ENCODE assay signal across 9 mouse cellular contexts in the genomic region with DNA sequence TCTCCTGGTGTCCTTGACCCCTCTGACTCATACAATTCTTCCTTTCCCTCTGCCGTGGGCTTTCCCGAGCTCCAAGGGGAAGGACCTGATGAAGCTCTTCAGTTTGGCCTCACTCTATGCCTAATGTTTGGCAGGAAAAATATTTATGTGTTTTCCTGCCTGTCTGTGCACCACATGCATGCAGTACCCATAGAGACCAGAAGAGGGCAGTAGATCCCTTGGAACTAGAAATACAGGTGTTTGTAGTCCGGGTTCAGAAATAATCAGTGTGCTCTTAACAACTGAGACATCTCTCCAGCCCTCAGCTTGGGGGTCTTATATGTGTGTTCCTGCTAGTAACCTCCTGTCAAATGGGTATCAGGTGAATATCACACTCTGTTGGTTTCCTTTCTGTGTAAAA. TPM values are rescaled to one million over a fixed set of nuclear protein-coding genes. Genes with fewer than 3 reads are reported as not detected.
DNase-seq lines count a peak whose midpoint lies in the region; ATAC-seq and TF ChIP-seq lines count a peak whose summit lies in the region.
"Had no signal": no experiment of that assay in that cellular context is flagged by ENCODE, and none has a peak within 500 bp of the region (broad histone marks: within the 10 kb centered on the region; RNA-seq: fewer than 3 reads in every experiment).

No protein-coding gene starts in this region.

- no peaks in the 10 kb centered on the region for H3K36me3 ChIP-seq in lung, postnatal 0 days (ENCODE audit: insufficient read depth, low read length)
- H3K36me3 ChIP-seq in small intestine, adult 2 months (ENCODE audit: control insufficient read depth, insufficient read depth, low read length) = no peaks in the 10 kb centered on the region
- H3K36me3 ChIP-seq: limb, embryonic 13.5 days had no signal

- 2% methylated on average over 3 of the region's 3 CpGs for WGBS in lung, postnatal 0 days
- WGBS in small intestine, adult 2 months = 5% methylated on average over 3 of the region's 3 CpGs

- TF ChIP-seq EP300 in lung, postnatal 0 days (IDR thresholded peaks at IDR 0.05) = no peak

- no peak overlapping the region for H3K9ac ChIP-seq in lung, postnatal 0 days (replicated peaks; ENCODE audit: low read depth)
- H3K9ac ChIP-seq: limb, embryonic 13.5 days had no signal

- H3K4me2 ChIP-seq in lung, postnatal 0 days (replicated peaks; ENCODE audit: low read depth, low read length) = no peak overlapping the region
- H3K4me2 ChIP-seq: limb, embryonic 13.5 days had no signal

- peak; percentile 96 for TF ChIP-seq CTCF in lung, postnatal 0 days (IDR thresholded peaks at IDR 0.05)
- peak; percentile 42; the same call in 1 of the 2 replicates for TF ChIP-seq CTCF in small intestine, adult 2 months (IDR thresholded peaks at IDR 0.05; ENCODE audit: extremely low read depth, insufficient read length, insufficient replicate concordance, low read depth, low read length)

- H3K27ac ChIP-seq in lung, postnatal 0 days (ENCODE audit: low read length) = no peak overlapping the region
- H3K27ac ChIP-seq in small intestine, adult 2 months (ENCODE audit: insufficient read depth, low read depth, low read length) = no peak overlapping the region
- H3K27ac ChIP-seq: limb, embryonic 13.5 days had no signal

- H3K27me3 ChIP-seq in lung, postnatal 0 days (replicated peaks; ENCODE audit: insufficient read depth, low read length) = no peaks in the 10 kb centered on the region
- no peaks in the 10 kb centered on the region for H3K27me3 ChIP-seq in small intestine, adult 2 months (ENCODE audit: control insufficient read depth, insufficient read depth, low read length)
- H3K27me3 ChIP-seq: limb, embryonic 13.5 days had no signal

- ATAC-seq in cerebellum, adult (ENCODE audit: insufficient number of reproducible peaks, low FRiP score, low TSS enrichment) = no peak
- ATAC-seq in erythroblast, adult 5-6 weeks (replicated peaks; ENCODE audit: low FRiP score, poor library complexity, severe bottlenecking) = peak; percentile 47
- no peak for ATAC-seq in lung, postnatal 0 days

- peaks cover 7% of the 10 kb centered on the region; the same call in 1 of the 2 replicates for H3K4me1 ChIP-seq in lung, postnatal 0 days (ENCODE audit: insufficient read depth, low read depth, low read length)
- H3K4me1 ChIP-seq in small intestine, adult 2 months (ENCODE audit: control insufficient read depth, insufficient read depth, insufficient read length, low read length) = peaks cover 5% of the 10 kb centered on the region; the same call in 1 of the 2 replicates

- H3K4me3 ChIP-seq in lung, postnatal 0 days (ENCODE audit: low read depth, low read length) = no peak overlapping the region
- no peak overlapping the region for H3K4me3 ChIP-seq in small intestine, adult 2 months (ENCODE audit: low read depth, low read length)
- H3K4me3 ChIP-seq: limb, embryonic 13.5 days had no signal

- no peaks in the 10 kb centered on the region for H3K9me3 ChIP-seq in lung, postnatal 0 days (ENCODE audit: low read length)
- H3K9me3 ChIP-seq: limb, embryonic 13.5 days had no signal

- no peak for TF ChIP-seq POLR2A in small intestine, adult 2 months (IDR thresholded peaks at IDR 0.05; ENCODE audit: low read depth, low read length)

- peak; percentile 64 for DNase-seq in cerebellum, adult 11 months
- peak; percentile 85 for DNase-seq in A20 (ENCODE audit: low read depth, low spot score)
- peak; percentile 71 to 79 for DNase-seq in adrenal gland, postnatal 36 days
- DNase-seq in layer of hippocampus, adult 11-12 months (ENCODE audit: low spot score) = peak; percentile 85
- peak; percentile 65 for DNase-seq in lung, postnatal 0 days (ENCODE audit: low spot score)

RNA-seq across cellular contexts. Expression of a gene that starts 4.1 kb away (rescaled TPM):
- total RNA-seq in adrenal gland, postnatal 36 days (2021) = 10 to 100 TPM; 24.6 to 26.0 TPM
- total RNA-seq in erythroblast, adult 5-6 weeks (2015; ENCODE audit: low replicate concordance) = 1.7 and 9.4 TPM in 2 replicates
- total RNA-seq in erythroblast, adult 5-6 weeks (2017; ENCODE audit: low replicate concordance) = 1.1 and 3.6 TPM in 2 replicates
- polyA plus RNA-seq in lung, postnatal 0 days (2015; fragmentation: Nextera tagmentation; extraction: Ambion mirVana) = 9.1 and 9.6 TPM in 2 replicates
- 7.5 and 12.2 TPM in 2 replicates for polyA plus RNA-seq in small intestine, adult 2 months (2012; rRNA removed)

RNA-seq across cellular contexts. Expression of a gene that starts 18.5 kb away (rescaled TPM):
- 10 to 100 TPM; 18.5 to 26.6 TPM for total RNA-seq in adrenal gland, postnatal 36 days (2021)
- 37.4 and 64.9 TPM in 2 replicates for total RNA-seq in erythroblast, adult 5-6 weeks (2015; ENCODE audit: low replicate concordance)
- total RNA-seq in erythroblast, adult 5-6 weeks (2017; ENCODE audit: low replicate concordance) = 37.1 and 38.1 TPM in 2 replicates
- 12.7 and 13.7 TPM in 2 replicates for polyA plus RNA-seq in lung, postnatal 0 days (2015; fragmentation: Nextera tagmentation; extraction: Ambion mirVana)
- 15.3 and 23.2 TPM in 2 replicates for polyA plus RNA-seq in small intestine, adult 2 months (2012; rRNA removed)

RNA-seq across cellular contexts. Expression of a gene that starts 37.8 kb away (rescaled TPM):
- total RNA-seq in adrenal gland, postnatal 36 days (2021) = 10 to 100 TPM; 20.3 to 24.4 TPM
- total RNA-seq in erythroblast, adult 5-6 weeks (2015; ENCODE audit: low replicate concordance) = 11.5 and 20.5 TPM in 2 replicates
- 5.4 and 6.2 TPM in 2 replicates for total RNA-seq in erythroblast, adult 5-6 weeks (2017; ENCODE audit: low replicate concordance)
- 37.3 and 37.9 TPM in 2 replicates for polyA plus RNA-seq in lung, postnatal 0 days (2015; fragmentation: Nextera tagmentation; extraction: Ambion mirVana)
- 16.4 and 24.1 TPM in 2 replicates for polyA plus RNA-seq in small intestine, adult 2 months (2012; rRNA removed)

RNA-seq across cellular contexts. Expression of a gene that starts 45.3 kb away (rescaled TPM):
- total RNA-seq in adrenal gland, postnatal 36 days (2021) = 1 to 10 TPM; 1.4 to 1.8 TPM
- not detected in 2 replicates for total RNA-seq in erythroblast, adult 5-6 weeks (2015; ENCODE audit: low replicate concordance)
- not detected in 2 replicates for total RNA-seq in erythroblast, adult 5-6 weeks (2017; ENCODE audit: low replicate concordance)
- 1.0 and 1.4 TPM in 2 replicates for polyA plus RNA-seq in lung, postnatal 0 days (2015; fragmentation: Nextera tagmentation; extraction: Ambion mirVana)
- 2.5 and 7.1 TPM in 2 replicates for polyA plus RNA-seq in small intestine, adult 2 months (2012; rRNA removed)

RNA-seq across cellular contexts. Expression of a gene that starts 45.8 kb away (rescaled TPM):
- 1 to 10 TPM; 7.4 to 8.5 TPM for total RNA-seq in adrenal gland, postnatal 36 days (2021)
- total RNA-seq in erythroblast, adult 5-6 weeks (2015; ENCODE audit: low replicate concordance) = not detected in 2 replicates
- not detected in 2 replicates for total RNA-seq in erythroblast, adult 5-6 weeks (2017; ENCODE audit: low replicate concordance)
- 45.1 and 52.3 TPM in 2 replicates for polyA plus RNA-seq in lung, postnatal 0 days (2015; fragmentation: Nextera tagmentation; extraction: Ambion mirVana)
- 28.1 and 48.0 TPM in 2 replicates for polyA plus RNA-seq in small intestine, adult 2 months (2012; rRNA removed)
